Mouse (Mus musculus): ENCODE results near the gene Gpatch8. TPM values are rescaled to one million over a fixed set of nuclear protein-coding genes. Genes with fewer than 3 reads are reported as not detected.

The Gpatch8 gene
- polyA plus RNA-seq, 1 experiment from 2014 or later = 81.0 TPM

DNA sequence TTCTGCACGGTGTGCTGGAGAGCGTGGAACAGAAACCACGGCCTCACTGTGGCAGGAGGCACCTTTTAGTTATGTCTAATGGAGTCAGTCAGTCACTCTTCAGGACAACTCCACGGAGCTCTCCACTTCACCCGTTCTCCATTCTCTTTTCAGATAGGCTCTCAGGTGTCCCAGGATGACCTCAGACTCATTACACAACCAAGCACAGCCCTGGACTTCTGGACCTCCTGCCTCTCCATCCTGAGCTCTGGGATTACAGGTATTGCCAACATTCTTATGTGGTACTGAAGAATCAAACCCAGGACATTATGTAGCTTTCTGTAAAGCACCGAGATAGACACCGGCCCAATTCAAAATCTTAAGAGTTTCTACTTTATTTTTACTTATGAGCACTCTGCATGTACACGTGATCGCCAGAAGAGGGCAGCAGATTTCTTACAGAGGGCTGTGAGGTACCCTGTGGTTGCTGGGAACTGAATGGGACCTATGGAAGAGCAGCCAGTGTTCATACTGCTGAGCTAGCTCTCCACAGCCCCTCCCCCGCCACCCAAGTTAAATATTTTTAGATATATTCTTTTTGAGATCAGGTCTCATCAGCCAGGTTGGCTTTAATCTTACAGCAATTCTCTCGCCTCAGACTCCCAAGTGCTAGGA, 69.3 kb downstream of the Gpatch8 start:
- peaks cover 52% of the 10 kb centered on the region for H3K36me3 ChIP-seq
- ATAC-seq (ENCODE audit: low FRiP score, low read depth) = peak; percentile 80; the same call in 1 of the 2 replicates
- no peak overlapping the region for H3K27ac ChIP-seq
- no peak overlapping the region for H3K4me3 ChIP-seq
- H3K9me3 ChIP-seq = no peaks in the 10 kb centered on the region
- H3K9ac ChIP-seq = no peak overlapping the region
- WGBS = 74% methylated on average over 11 of the region's 11 CpGs
- no peaks in the 10 kb centered on the region for H3K4me1 ChIP-seq
- H3K4me2 ChIP-seq (replicated peaks) = no peak overlapping the region
- H3K27me3 ChIP-seq = no peaks in the 10 kb centered on the region

DNA sequence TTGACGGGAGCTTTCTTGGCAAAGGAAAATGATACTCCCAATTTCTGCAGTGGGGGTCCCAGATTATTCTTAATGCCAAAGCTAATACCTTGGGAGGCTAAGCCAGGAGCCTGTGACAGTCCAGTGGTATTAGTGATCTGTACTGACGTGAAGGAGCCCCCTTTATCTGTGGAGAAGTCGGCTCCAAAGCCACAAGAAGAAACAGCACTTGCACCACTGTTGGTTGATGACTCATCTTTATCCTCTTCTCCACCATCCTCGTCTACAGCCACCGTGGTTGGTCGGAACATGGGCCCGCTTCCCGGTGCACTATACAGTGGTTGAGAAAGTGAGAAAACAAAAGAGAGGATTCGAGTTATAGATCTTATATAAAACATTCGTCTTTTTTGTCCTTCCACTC, 74.4 kb downstream of the Gpatch8 start:
- Histone ChIP-seq H3K27ac (no peak overlapping the region), H3K4me1 (no peaks in the 10 kb centered on the region), H3K36me3 (peaks cover 84% of the 10 kb centered on the region), H3K27me3 (no peaks in the 10 kb centered on the region), H3K4me3 (no peak overlapping the region), H3K4me2 (replicated peaks) (no peak overlapping the region), H3K9ac (no peak overlapping the region), H3K9me3 (no peaks in the 10 kb centered on the region)
- no peak for ATAC-seq (ENCODE audit: low FRiP score, low read depth)
- 93% methylated on average over 10 of the region's 10 CpGs for WGBS

DNA sequence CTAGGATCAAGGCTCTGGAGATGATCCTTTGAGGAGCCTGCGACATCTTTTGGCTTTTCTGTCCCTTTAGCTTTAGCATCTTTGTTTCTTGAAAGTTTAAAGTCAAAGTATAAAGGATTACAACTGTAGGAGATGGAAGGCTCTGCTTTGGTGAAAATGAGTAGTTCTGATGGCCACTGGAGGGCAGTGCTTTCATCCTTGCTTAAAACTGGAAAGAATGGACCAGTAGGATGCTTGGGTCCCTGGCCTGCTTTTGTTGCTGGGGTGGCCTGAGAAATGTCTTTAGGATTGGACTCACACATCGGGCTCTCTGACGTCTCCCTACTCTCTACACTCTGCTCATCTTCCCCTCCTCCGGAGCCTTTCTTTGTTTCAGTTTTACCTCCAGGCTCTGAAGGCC, 75.3 kb downstream of the Gpatch8 start:
- Histone ChIP-seq H3K9ac (no peak overlapping the region), H3K4me2 (replicated peaks) (no peak overlapping the region), H3K36me3 (peaks cover 79% of the 10 kb centered on the region), H3K4me3 (no peak overlapping the region), H3K9me3 (no peaks in the 10 kb centered on the region), H3K27me3 (no peaks in the 10 kb centered on the region), H3K27ac (no peak overlapping the region), H3K4me1 (no peaks in the 10 kb centered on the region)
- ATAC-seq (ENCODE audit: low FRiP score, low read depth) = no peak
- 95% methylated on average over 4 of the region's 4 CpGs for WGBS

DNA sequence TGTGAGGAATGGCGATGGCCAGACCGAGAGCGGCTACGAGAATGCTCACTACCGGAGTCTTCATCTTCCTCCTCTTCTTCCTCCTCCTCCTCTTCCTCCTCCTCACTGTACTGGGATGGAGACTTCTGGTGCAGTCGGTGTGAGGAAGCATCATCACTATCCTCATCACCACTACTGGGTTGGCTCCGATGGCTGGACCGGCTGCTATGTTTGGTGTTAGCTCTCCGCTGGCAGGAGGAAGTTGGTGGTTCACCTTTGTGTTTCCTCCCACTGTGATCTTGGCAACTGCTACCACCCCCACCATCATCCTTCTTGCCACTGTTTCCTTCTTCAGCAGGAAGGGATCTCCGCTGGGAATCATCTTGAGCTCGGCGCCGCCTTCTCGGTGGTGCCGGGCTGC, 76.1 kb downstream of the Gpatch8 start:
- Histone ChIP-seq H3K9me3 (no peaks in the 10 kb centered on the region), H3K36me3 (peaks cover 78% of the 10 kb centered on the region), H3K4me3 (no peak overlapping the region), H3K27me3 (no peaks in the 10 kb centered on the region), H3K9ac (no peak overlapping the region), H3K4me1 (no peaks in the 10 kb centered on the region), H3K4me2 (replicated peaks) (no peak overlapping the region), H3K27ac (no peak overlapping the region)
- no peak for ATAC-seq (ENCODE audit: low FRiP score, low read depth)
- WGBS = 96% methylated on average over 15 of the region's 15 CpGs

DNA sequence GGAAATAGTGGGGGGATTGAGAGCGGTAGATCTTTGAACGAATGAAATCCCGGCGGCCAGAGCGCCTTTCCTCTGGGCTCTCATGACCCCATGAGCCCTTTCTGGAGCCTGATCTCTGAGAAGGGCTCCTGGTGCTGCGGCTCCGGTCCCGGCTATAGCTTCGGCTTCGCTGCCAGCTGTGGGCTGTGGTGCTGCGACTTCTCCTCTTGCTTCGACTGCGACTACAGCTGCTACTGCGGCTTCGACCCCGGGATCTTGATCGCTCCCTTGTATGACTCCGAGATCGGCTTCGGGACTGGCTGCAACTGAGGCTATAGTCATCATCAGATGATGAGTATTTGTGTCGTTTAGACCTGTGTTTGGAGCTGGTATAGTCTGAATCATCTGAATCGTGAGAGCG, 76.6 kb downstream of the Gpatch8 start:
- H3K4me1 ChIP-seq = no peaks in the 10 kb centered on the region
- H3K36me3 ChIP-seq = peaks cover 77% of the 10 kb centered on the region
- H3K4me3 ChIP-seq = no peak overlapping the region
- ATAC-seq (ENCODE audit: low FRiP score, low read depth) = no peak
- H3K27ac ChIP-seq = no peak overlapping the region
- 97% methylated on average over 23 of the region's 23 CpGs for WGBS
- no peaks in the 10 kb centered on the region for H3K9me3 ChIP-seq
- H3K9ac ChIP-seq = no peak overlapping the region
- H3K4me2 ChIP-seq (replicated peaks) = no peak overlapping the region
- H3K27me3 ChIP-seq = no peaks in the 10 kb centered on the region

DNA sequence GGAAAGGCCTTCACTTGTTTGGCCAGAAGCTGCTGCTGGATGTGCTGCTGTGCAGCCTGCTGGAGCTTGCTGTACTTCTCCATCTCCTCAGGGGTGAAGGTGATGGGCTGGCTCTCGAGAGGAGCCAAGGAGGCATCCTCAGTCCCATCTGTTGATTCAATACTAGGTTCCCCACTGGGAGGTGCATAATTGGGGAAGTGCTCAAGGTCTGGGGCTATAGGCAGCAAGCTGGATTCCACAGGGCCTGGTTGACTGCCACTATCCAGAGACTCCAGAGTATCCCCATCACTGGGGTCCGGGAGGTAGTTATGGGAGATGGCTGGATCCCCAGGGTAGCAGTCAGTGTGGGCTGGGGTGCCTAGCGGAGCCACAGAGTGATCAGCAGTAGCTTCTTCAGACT, 77.5 kb downstream of the Gpatch8 start:
- Histone ChIP-seq H3K4me3 (no peak overlapping the region), H3K27me3 (no peaks in the 10 kb centered on the region), H3K36me3 (peaks cover 82% of the 10 kb centered on the region), H3K4me1 (no peaks in the 10 kb centered on the region), H3K27ac (no peak overlapping the region), H3K9me3 (no peaks in the 10 kb centered on the region), H3K4me2 (replicated peaks) (no peak overlapping the region), H3K9ac (no peak overlapping the region)
- 88% methylated on average over 3 of the region's 3 CpGs for WGBS
- ATAC-seq (ENCODE audit: low FRiP score, low read depth) = no peak

DNA sequence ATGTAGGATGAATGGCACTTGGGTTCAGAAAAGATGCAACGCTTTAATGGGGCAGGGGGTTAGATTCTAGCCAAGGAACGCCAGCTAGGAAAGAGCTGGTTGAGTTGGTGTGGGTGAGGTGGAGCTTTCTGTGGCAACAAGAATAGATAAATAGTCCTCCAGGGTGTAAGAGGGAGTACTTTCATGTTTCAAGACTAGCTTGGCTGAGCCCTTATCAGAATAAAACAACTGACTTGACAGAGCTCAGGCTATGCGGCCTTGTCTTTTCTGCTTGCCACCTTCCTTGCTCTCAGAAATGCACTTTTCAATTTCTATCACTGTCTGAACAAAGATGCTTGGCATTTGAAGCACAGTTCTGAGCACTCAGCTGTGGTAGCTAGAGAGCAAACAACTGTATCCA, 81.2 kb downstream of the Gpatch8 start:
- WGBS = 92% methylated on average over 3 of the region's 3 CpGs
- Histone ChIP-seq H3K9me3 (no peaks in the 10 kb centered on the region), H3K27me3 (no peaks in the 10 kb centered on the region), H3K9ac (no peak overlapping the region), H3K4me1 (0 out of 2 replicates have a peak, but pooled peaks cover 5% of the 10 kb centered on the region), H3K4me2 (replicated peaks) (no peak overlapping the region), H3K36me3 (peaks cover 53% of the 10 kb centered on the region), H3K4me3 (no peak overlapping the region), H3K27ac (no peak overlapping the region)
- ATAC-seq (ENCODE audit: low FRiP score, low read depth) = no peak

DNA sequence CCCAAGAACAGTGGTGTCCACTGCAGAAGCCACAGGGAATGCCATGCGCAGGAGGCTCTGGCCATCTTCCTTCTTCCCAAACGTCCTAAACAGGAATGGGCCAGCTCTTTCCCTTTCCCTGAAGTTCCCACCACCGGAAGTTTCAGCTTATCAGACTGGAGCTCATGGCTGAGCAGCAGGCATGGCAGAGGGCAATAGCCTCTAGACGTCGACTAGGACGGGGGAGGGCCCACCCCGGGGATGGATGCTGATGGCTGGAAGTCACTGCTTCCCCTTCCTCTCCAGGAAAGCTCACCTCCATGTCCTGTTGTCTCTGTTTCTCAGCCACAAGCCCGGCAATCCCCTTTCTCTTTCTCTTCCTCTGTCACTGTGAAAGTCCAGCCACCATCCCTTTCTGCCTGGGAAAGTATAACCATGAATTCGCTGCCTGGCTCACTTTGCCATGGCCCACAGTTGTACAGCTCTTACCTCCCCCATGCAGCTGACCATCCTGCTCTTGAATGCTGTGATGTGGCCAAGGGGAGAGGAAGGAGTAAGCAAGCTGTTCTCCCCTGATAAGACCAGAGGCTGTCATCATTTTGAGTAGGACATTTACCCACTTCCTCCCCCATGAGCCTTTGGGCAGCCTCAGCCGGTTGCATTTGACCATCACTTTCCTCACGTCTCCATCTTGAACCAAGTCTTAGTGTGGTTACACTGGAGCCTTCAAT, 86.4 kb downstream of the Gpatch8 start, which contains the start of gene Itga2b:
Gene Itga2b (minus strand): TSS at position 475 of the 710 bp plus-strand sequence.
- Histone ChIP-seq H3K4me1 (peaks cover 30% of the 10 kb centered on the region), H3K9ac (no peak within 1 kb of the TSS), H3K27ac (no peak within 1 kb of the TSS), H3K4me2 (replicated peaks) (no peak within 1 kb of the TSS), H3K4me3 (no peak within 1 kb of the TSS), H3K36me3 (peaks cover 10% of the 10 kb centered on the region), H3K9me3 (no peaks in the 10 kb centered on the region), H3K27me3 (peaks cover 15% of the 10 kb centered on the region)
- ATAC-seq (ENCODE audit: low FRiP score, low read depth) = no peak
- 69% methylated on average over 11 of the region's 11 CpGs for WGBS

DNA sequence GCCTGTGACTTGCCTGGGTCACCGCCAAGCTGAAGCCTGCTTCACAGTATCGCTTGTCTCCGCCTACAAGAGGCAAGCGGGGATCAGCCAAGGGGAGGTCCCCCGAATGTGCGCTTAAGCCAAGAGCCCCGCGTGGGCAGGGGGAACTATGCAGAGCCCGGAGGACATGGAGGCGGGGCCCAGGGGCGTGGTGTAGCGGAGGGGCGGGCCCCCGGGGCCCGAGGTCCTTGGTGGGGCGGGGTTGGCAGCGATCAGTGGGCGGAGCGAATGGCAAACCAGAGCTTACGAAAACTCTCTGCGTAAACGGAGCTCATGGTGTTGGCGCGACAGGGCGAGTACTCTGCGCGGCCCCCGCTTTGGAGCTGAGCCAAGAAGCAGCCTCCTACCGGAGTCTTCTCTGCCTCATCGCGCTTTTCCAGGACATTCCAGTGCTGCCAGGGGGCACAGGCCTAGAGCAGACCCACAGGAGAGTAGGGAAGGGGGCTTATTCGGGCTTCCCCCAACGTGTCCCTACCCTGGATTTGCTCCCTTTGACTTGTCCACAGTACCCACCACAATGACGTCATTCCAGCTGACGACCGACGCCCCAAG, 89.1 kb downstream of the Gpatch8 start:
- peak overlapping the region; percentile 23; the same call in 1 of the 2 replicates for H3K27ac ChIP-seq
- H3K4me1 ChIP-seq = peaks cover 25% of the 10 kb centered on the region
- peaks cover 18% of the 10 kb centered on the region for H3K27me3 ChIP-seq
- no peaks in the 10 kb centered on the region for H3K36me3 ChIP-seq
- H3K4me3 ChIP-seq = peak overlapping the region; percentile 43
- WGBS = under 1% methylated on average over 37 of the region's 37 CpGs
- peak; percentile 95 for ATAC-seq (ENCODE audit: low FRiP score, low read depth)
- H3K4me2 ChIP-seq (replicated peaks) = peak overlapping the region; percentile 75
- H3K9me3 ChIP-seq = no peaks in the 10 kb centered on the region
- H3K9ac ChIP-seq = peak overlapping the region; percentile 55

DNA sequence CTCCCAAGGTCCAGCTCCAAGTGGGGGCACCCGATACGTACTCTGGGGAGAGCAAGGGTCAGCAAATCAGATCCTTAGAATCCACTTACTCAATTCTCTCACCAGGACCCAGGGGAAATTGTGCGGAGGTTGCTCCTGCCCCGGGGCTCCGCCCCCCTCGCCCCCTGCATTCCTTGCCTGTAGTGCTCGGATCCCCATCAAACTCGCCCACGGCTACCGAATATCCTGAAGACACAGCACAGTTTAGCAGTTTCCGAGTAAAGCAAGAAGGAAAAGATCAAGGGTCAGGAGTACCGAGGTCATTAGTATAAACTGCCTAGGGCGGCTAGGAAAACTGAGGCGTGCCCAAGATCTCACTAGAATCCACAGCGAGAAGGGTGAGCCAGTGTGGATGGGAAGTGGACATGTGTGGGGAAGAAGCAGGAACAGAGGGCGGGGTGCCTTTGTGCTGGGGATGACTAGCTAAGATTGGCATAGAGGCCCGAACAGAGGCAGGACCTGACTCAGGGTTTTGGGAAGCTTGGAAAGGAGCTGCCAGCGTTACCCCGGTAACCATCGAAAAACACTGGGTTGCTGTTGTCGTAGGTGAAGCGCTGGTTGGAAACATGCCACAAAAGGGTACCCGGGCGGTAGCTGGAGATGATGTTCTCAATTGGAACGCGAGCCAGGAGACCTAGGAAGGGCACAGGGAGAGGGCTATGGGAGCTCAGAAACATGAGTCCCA, 90.3 kb downstream of the Gpatch8 start:
- 12% methylated on average over 26 of the region's 26 CpGs for WGBS
- peak overlapping the region; percentile 8; the same call in 1 of the 2 replicates for H3K4me3 ChIP-seq
- no peak overlapping the region for H3K27ac ChIP-seq

DNA sequence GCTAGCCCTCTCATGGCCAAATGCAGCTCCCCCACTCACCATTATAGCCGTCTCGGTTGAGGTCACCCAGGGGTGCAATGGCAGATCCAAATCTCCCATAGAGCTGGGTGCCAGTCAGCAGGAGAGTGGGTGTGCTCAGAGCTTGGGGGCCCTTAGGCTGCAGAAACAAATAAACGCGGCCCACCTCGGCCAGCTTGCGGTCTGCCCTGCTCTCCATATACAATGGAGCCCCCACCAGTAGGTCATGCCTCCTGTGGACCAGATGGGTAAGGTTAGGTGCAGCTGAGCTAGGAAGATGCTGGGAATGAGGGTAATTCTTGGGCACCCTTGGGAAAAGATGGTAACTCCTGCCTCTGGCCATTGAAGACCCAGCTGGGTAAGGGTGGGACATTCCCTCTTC, 91.3 kb downstream of the Gpatch8 start:
- no peak overlapping the region for H3K4me3 ChIP-seq
- H3K4me2 ChIP-seq (replicated peaks) = no peak overlapping the region
- H3K9me3 ChIP-seq = no peaks in the 10 kb centered on the region
- ATAC-seq (ENCODE audit: low FRiP score, low read depth) = no peak
- peaks cover 22% of the 10 kb centered on the region for H3K27me3 ChIP-seq
- 91% methylated on average over 6 of the region's 6 CpGs for WGBS
- H3K4me1 ChIP-seq = peaks cover 25% of the 10 kb centered on the region
- H3K27ac ChIP-seq = no peak overlapping the region
- H3K36me3 ChIP-seq = no peaks in the 10 kb centered on the region
- H3K9ac ChIP-seq = no peak overlapping the region

More for the DNA sequence above, 90.3 kb downstream of the Gpatch8 start:
- H3K9me3 ChIP-seq = no peaks in the 10 kb centered on the region
- H3K4me2 ChIP-seq (replicated peaks) = peak overlapping the region; percentile 75
- no peaks in the 10 kb centered on the region for H3K36me3 ChIP-seq
- peaks cover 18% of the 10 kb centered on the region for H3K27me3 ChIP-seq
- H3K9ac ChIP-seq = no peak overlapping the region
- no peak for ATAC-seq (ENCODE audit: low FRiP score, low read depth)
- H3K4me1 ChIP-seq = peaks cover 25% of the 10 kb centered on the region

DNA sequence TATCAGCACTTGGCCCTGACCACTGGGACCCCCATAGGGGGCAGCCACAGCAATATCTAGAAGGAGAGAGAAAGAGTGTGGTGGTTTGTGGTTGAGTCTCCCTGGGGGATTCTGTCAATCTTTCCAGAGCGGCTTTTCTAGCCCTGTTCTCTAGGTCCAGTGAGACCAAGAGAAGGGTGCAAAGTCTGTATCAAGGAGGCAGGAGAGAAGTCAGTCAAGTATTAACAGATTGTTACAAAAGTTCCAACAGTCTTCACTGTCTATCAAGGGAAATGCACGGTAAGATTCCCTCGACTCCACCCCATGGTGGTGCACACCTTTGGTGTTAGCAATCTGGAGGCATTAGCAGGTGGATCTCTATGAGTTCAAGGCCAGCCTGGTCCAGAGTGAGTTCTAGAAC, 94.4 kb downstream of the Gpatch8 start:
- Histone ChIP-seq H3K4me3 (no peak overlapping the region), H3K9ac (no peak overlapping the region), H3K27me3 (peaks cover 32% of the 10 kb centered on the region), H3K27ac (no peak overlapping the region), H3K9me3 (no peaks in the 10 kb centered on the region), H3K4me1 (peaks cover 18% of the 10 kb centered on the region), H3K4me2 (replicated peaks) (no peak overlapping the region), H3K36me3 (no peaks in the 10 kb centered on the region)
- 83% methylated on average over 3 of the region's 3 CpGs for WGBS
- ATAC-seq (ENCODE audit: low FRiP score, low read depth) = no peak

Data from limb, embryonic 13.5 days (tissue).